Mouse (Mus musculus): ENCODE data around the gene Crk.
"Not testable (repeated sequence)": the region's sequence is repeated elsewhere in the genome, so short reads cannot be mapped to it uniquely, and the experiment has no call there.

Gene Crk

DNA sequence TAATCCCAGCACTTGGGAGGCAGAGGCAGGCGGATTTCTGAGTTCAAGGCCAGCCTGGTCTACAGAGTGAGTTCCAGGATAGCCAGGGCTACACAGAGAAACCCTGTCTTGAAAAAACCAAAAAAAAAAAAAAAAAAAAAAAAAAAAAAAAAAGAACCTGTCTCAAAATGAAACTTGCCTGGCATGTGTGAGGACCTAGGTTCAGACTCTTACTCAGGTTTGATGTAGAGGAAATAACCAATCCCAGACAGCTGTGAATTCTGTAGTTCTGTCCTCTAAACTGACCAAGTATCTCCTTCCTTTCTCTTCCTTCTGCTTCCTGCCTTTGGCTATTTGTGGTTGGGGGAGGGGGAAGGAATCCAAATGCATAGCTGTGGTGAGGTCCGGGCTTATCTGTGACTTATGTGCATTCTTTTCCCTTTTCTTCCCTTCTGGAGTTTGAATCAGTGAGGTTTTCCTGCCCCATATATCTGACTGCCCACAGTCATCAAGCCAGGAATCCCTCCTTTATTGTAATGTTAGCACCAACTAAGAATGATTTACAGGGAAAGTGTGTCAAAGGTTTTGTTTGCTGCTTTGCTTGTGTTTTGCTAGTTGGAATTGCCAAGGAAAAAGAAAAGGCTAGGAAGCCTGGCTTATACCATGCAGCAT lies 8.4 kb downstream of the Crk start:
- DNase-seq, result no peak

GRCm38 (mm10) chr11:75688132-75688531 lies 9.1 kb downstream of the Crk start:
- no peak for DNase-seq

DNA sequence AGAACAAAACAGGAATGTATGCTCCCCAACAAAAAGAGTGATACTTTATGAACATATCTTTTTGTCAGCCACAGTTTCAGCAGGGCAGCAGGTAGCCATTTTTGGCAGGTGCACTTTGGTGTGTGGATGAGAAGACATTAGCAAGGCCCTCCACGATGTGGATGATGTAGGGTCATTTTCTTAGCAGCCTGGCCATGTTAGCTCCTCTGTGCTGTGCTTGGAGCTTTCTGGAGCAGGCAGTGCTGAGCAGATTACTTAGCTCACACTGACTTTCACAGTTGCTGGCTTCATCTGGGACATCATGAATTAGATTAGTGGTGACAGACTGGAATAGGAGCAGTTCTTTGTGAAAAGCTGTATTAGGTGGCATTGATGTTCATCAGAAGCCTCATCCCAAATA lies 10.9 kb downstream of the Crk start:
- DNase-seq, result no peak

- no peak for DNase-seq
These were observed 12.0 kb downstream of the Crk start for GRCm38 (mm10) chr11:75691047-75691446.

GRCm38 (mm10) chr11:75693570-75693969 lies 14.5 kb downstream of the Crk start:
- no peak for DNase-seq

- not testable (repeated sequence) for DNase-seq
These were observed 18.4 kb downstream of the Crk start for GRCm38 (mm10) chr11:75697464-75697863.

GRCm38 (mm10) chr11:75700557-75700956 lies 21.5 kb downstream of the Crk start:
- no peak for DNase-seq

- no peak for DNase-seq
These were observed 23.7 kb downstream of the Crk start for GRCm38 (mm10) chr11:75702761-75703160.

GRCm38 (mm10) chr11:75703748-75704147 lies 24.7 kb downstream of the Crk start:
- no peak for DNase-seq

DNA sequence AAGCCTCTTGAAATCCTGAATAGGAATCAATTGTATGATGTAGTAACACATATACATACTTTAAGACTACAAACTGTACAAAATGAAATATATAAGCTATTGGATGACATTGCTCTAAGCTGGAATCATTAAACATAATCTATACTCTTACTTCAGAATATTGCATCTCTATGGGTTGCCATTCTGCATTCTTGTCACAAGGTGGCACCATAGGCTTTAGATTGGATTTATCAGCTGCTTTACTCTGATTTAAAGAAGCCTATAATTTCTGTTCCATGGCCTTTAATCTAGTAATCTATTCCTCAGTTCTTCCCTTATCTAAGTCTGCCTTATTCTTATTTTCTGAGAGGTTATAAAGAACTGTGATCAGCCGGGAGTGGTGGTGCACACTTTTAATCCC lies 34.9 kb downstream of the Crk start:
- DNase-seq, result no peak

DNA sequence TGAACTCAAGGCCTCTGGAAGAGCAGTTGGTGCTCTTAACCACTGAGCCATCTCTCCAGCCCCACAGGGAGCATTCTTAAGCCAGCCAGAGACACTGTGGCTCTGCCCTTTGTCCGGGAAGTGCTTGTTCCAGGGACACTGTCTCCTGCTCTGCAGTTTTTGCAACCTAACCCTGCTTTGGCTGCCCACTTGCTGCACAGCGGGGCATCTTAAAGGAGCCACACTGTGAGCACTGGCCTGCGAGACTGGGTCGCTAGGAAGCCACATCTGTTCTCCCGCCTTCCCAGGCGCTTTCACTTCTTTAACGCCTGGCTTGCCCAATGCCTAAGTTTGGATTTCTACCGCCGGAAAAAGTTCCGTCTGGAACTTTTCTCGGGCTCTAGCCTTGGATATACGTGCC lies 36.5 kb downstream of the Crk start:
- peak; percentile 31 to 37 for DNase-seq

DNA sequence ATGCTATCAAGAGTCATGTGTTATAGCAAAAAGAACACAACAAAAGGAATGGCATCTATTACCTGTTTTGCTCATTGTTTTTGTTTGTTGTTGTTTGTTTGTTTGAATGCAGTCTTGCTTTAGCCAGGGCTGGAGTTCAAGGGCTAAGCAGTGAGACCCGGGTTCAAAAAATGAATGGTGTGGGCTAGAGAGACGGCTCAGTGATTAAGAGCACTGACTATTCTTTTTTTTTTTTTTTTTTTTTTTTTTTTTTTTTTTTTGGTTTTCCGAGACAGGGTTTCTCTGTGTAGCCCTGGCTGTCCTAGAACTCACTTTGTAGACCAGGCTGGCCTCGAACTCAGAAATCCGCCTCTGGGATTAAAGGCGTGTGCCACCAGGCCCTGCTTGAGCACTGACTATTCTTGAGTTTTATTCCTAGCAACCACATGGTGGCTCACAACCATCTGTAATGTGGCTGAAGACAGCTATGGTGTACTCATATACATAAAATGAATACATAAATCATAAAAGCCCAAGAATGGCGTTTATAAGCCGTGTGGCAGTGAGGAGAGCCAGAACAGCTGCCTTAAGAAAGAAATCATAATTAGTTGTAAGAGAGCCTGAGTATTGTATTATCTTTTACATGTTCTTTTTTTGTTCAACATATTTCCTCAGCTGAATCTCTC lies 37.7 kb downstream of the Crk start:
- DNase-seq, result no peak

- DNase-seq, result no peak
These were observed 43.3 kb downstream of the Crk start for GRCm38 (mm10) chr11:75722339-75722738.

- no peak for DNase-seq
These were observed 48.1 kb downstream of the Crk start for GRCm38 (mm10) chr11:75727168-75727567.

GRCm38 (mm10) chr11:75727659-75728058 lies 48.6 kb downstream of the Crk start:
- DNase-seq, result not testable (repeated sequence)

DNA sequence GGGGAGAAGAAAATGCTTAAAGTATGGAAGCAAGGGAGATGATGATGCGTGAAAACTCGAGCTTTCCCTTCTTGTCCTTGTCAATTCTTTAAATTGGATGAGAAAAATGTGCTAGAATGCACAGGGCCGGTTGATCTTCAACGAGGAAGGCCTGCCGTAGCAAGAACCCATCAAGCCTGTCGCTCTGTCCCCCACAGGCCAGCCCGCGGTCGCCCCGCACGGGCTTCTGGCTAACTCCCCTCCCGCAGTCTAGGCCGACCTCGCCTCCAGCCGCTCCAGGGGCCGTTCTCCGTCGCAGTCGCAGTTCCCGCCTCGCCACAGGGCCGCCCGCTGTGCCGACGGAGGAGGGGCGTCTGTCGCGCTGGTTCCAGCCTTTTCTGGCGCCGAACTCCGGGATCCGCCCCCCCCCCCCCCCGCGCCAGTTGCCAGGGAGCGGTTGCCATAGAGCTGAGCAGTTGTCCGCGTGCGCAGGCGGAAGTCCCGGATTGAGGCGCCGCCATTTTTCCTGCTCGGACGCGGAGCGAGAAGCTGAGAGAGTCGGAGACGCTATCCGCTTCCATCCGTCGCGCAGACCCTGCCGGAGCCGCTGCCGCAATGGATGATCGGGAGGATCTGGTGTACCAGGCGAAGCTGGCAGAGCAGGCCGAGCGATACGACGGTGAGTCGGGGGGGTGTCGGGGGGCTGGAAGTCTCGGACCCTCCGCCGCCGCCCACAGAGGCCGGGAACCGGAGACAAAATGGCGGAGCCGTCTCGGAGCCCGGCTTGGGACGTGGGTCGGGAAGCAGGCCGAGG lies 53.6 kb downstream of the Crk start, which contains the start of gene Ywhae:
Ywhae (plus strand) TSS at position 436 of the 793 bp plus-strand sequence.
- peak; percentile 91 to 93 for DNase-seq

- DNase-seq, result peak in 1 of 2 experiments; percentile 58
These were observed 54.3 kb downstream of the Crk start for GRCm38 (mm10) chr11:75733227-75733940.

DNA sequence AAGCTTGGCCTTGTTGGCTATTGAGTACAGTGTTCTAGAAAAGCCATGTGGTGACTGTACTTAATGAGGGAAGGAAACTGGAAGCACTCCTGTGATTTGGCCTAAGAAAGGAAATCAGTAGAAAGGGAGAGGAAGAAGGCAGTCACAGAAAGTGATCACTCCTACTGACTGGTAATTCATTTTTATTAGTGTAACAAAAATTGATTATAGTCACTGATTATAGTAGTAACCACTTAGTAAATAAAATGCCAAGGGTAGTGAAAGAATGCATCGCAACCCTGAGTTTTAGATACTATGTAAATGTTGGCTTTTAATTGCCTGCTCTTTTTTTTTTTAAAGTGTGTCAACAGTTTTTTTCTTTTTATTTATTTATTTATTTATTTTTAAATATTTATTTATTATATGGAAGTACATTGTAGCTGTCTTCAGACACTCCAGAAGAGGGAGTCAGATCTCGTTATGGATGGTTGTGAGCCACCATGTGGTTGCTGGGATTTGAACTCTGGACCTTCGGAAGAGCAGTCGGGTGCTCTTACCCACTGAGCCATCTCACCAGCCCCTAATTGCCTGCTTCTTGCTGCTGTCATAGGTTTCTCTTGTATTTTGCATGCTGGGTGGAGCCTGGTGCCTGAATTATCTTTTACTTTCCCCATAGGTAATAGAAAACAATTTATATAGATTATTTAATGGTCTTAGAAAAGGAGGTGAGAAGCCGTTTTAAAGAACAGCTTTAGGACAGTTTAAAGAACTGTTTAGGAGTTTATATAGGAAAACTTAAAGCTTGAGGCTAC lies 56.6 kb downstream of the Crk start:
- no peak for DNase-seq

GRCm38 (mm10) chr11:75736978-75737377 lies 57.9 kb downstream of the Crk start:
- no peak for DNase-seq

GRCm38 (mm10) chr11:75737806-75738476 lies 58.9 kb downstream of the Crk start:
- DNase-seq, result no peak

- no peak for DNase-seq
These were observed 59.4 kb downstream of the Crk start for GRCm38 (mm10) chr11:75738477-75738821.

- no peak for DNase-seq
These were observed 61.1 kb downstream of the Crk start for GRCm38 (mm10) chr11:75740204-75740603.

Measured in cerebellum, adult 18-20 months (tissue).